Mouse (Mus musculus) spleen, postnatal 4 days (tissue): ENCODE data around the gene Ikzf2.

Experiments used
- DNase-seq, 2 experiments: peaks; one replicate each; pipeline ENCODE4 v3.0.0; 2022; ENCODE audit warnings: low spot score in 2 of 2

Gene Ikzf2

DNA sequence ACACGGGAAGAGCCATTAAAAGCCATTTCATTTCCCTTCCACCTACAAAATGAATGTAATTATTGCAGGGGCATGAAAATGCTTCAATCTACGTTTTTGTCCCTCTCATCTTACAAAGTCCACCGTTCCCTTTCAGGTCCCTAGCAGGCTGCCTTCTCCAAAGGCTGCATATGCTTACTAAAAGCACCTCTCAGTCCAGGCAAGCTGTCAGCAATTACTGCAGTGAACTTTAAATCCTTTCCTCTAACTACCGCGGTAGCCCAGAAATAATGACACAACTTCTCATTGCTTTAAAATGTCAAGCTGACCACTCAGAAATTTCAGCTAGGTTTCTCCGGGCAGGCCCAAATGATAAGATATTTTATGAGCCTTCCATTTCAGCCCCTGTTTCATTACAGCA is 95.2 kb downstream of the Ikzf2 start:
- DNase-seq = no peak

GRCm38 (mm10) chr1:69591328-69591801 is 95.7 kb downstream of the Ikzf2 start:
- no peak for DNase-seq

DNA sequence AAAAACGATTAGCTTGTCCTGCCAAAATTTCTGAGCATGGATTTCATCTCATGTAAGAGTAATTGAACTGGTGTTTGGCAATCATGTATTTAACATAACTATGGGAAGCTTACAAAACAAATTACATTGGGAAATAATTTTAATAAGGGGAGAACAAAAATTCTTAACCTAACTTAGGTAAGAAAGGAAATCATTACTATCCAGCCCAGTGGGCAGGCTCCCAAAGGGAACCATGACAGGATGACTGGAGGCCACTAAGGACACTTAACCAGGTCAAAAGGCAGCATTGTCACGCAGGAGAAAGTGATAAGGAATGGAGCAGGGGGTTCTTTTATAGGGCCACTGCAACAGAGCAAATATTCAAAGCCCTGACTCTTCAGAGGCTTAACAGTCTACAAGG is 101.5 kb downstream of the Ikzf2 start:
- no peak for DNase-seq

- DNase-seq = no peak
Observed at GRCm38 (mm10) chr1:69583932-69584659, 102.9 kb downstream of the Ikzf2 start.

DNA sequence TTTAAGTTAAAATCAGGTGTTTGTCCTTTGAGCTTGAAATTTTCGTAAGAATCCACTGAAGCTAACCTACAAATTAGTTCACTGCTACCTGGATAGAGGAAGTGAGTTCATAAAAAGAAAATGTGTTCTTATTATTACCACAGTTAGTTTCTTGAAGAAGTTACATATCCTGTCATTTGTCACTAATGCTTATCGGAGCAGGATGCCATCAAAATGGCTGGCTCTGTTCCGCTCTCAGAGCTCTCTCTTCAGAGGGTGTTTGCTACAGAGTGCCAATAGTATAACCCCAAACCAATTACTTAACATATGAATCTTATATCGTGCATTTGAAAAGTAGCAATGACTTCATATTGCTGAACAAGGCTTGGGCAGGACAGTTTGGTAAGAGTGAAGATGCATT is 108.1 kb downstream of the Ikzf2 start:
- DNase-seq = no peak

DNA sequence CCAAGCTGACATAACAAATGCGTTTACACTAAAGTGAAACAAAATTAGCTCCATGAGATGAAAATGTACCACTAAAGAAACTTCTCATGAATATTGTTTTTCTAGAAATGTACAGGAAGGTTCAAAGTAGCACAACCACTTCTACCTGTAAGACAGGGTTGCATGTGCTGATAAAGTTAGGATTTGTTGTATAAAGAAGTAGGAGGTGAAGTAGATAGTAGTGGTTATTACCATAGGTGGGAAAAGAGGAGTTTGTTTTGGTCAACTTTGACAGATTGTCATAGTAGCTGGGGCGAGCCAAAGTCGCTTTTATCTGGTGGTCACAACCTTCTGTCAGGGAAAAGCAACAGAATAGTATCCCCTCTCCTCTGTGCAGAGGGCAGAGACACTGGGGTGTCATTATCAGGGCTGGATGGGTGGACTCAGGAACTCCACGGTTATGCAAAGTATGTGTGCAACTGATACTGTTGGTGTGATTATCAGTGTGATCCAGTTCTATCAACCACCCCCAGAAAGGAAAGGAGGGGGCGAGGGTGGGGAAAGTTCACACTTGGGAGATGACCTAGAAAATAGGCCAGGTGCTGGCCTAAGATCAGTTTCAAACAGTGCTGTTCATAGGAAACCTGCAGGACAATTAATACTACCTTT is 127.5 kb downstream of the Ikzf2 start:
- DNase-seq = peak in 1 of 2 experiments; percentile 17

- no peak for DNase-seq
Observed at GRCm38 (mm10) chr1:69555636-69556151, 131.4 kb downstream of the Ikzf2 start.

GRCm38 (mm10) chr1:69549987-69550386 is 137.1 kb downstream of the Ikzf2 start:
- no peak for DNase-seq

- no peak for DNase-seq
Observed at GRCm38 (mm10) chr1:69545885-69546253, 141.2 kb downstream of the Ikzf2 start.

DNA sequence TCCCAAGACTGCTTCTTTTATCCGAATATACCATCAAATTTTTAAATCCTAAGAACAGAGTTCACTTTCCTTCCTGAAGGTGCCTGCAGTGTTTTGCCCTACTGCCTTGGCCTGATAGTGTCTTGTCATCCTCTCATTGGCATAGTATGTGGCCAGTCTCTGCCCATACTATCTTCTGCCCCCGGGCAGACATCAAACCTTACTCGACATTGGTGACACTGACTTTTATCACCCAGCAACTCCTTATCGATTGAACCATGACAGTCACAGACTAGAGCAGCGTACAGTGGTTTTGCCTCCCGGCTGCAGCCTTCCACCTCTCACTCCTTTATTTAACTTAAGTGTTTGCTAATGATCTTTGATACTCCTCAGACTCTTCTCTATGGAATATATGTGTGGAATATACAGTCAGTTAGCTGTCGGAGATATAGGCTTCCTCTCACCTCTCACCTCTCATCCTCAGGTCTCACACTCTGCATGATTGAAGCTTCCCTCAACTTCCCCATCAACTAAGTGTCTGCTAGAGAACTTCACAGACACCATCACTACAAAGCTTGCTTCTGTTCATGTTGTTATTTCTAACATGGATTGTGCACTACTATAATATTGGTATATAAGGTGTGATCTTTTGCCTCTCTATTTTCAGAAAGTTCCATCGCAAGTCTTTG is 141.7 kb downstream of the Ikzf2 start:
- no peak for DNase-seq

DNA sequence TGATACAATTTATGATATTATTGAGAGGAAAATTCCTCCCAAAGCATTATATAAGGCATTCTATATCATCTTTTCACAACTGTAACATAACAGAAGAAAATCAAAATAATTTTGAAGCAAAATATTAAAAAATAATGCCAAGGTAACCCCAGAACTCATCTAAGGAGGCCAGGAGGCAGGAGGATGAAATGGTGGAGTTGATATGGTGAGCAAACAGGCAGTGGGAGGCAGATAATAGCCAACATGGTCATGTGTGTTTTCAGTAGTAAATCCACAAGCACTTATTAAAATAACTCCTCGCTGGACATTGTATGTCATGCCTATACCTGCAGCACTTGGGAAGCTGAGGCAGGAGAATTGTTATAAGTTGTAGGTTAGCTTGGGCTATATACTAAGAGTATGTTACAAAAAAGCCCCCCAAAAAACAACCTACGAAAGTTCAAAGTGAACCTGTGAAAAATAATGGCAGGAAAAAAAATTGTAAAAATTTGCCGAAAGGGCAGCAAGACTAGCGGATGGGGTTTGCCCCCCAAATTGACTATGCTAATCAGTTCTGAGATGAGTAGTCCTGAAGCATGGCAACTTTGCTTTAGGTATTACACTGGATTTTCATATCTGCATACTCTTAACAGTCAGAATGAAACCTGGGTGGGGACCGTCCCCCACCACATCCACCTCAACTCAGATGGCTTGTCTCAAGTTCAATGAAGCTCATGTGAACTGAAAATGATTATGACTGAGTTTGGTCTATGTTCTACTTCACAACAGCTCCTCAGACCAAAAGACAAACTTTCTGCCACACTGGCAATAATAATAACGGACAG is 143.1 kb downstream of the Ikzf2 start:
- DNase-seq = no peak

GRCm38 (mm10) chr1:69542546-69542945 is 144.5 kb downstream of the Ikzf2 start:
- no peak for DNase-seq

DNA sequence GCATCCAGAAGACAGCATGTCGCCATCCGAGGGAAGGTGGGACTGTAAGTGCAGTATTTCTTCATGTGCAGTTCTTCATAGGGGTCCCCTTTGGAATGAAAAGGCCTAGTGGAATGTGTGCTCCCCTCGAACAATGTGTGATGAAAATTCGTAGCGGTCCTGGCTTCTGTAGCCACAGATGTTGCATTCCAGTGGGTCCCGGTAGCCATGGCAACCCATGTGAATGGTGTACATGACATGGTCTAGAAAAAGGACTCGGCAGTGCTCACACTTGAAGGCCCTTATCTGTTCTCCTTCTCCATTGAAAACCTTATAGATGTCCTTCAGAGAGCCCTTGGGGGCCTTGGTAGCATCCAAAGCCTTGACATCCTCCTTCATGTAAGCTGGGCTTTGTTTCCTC is 148.4 kb downstream of the Ikzf2 start:
- DNase-seq = no peak

DNA sequence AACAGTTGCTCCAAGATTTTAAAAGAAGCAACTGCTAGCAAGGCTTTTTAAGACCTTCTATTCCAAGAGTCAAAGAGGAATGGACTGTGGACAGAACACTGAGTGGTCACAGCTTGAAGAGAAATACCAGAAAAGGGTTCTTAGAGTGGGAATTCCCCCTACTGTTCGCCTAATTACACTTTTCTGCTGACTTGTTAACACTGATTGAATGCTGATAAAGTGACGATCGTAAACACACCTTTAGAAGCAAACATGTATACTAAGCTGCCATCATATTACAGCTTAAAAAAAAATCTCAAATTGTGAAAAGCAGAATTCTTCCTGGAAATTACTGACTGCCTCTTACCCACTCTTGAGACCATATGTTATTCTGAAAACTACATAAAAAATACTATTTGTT is 149.4 kb downstream of the Ikzf2 start:
- DNase-seq = no peak

DNA sequence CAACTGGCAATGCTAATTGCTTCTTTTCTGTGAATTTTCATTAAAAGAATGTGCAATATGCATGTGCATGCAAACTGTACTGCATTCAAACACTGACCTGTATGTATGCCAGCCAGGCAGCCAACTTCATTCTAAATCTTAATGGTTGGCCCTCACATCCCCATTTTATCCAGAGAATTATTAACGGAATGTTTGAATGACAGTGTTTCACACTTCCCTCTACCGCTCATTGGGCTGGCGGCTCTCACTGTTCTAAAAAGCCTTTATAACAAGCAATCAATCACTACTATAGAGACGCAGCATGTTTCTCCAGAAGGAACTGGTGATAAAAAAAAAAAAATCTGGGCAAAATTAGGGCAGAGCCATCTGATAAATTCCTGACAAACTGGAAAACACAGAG is 151.5 kb downstream of the Ikzf2 start:
- no peak for DNase-seq

DNA sequence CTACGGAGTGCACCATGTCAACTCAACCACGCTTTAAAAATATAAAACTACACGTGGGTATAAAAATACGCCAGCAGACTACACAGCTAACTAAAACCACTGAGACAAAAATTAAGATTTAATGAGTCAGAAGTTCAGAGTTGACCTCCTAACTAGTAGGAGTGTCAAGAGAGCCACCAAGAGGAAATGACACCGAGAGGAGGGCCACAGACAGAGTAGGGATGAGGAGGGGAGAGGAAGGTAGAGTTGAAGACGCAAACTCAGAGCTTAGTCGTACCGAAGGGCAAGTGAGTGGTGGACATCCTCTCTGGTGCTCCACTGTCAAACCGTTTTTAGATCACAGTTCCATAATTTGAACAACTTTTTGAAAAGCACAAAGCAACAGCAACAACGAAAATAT is 154.0 kb downstream of the Ikzf2 start:
- DNase-seq = no peak

DNA sequence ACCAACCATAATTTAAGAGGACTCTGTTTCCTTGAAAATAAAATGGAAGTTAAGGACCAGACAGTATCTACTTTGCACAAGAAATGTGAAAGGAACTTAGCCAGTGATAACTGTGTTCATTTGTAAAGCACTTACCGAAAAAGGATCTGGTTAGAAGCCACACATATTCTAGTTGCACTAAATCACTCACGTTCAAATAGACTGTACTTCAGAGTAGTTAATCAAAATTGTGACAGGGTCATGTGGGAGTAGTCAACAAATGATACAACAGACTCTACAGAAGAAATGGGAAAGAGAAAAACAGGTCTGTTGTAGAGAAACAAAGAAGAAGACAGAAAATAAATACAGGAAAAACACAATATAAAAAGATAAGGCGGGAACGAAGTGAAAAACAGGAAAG is 158.3 kb downstream of the Ikzf2 start:
- no peak for DNase-seq

DNA sequence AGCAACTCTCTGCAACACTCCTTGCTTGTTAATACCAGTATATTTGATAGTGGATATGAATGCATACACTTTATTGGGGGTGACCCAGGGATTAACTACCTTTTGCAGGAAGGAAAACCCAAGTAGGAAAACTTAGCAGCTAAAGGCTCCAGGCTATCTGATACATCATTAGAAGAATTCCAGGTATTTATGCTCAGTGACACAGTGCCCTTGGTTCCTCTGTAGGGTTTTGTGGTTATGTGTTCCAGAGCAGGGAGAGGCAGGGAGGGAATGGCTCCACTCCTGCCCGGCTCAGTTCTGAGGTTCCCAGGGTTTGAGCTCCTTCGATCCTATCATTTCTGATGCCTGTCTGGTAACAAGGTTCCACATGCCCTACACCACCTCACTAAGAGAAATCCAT is 165.4 kb downstream of the Ikzf2 start:
- no peak for DNase-seq

- DNase-seq = no peak
Observed at GRCm38 (mm10) chr1:69519356-69519755, 167.7 kb downstream of the Ikzf2 start.

DNA sequence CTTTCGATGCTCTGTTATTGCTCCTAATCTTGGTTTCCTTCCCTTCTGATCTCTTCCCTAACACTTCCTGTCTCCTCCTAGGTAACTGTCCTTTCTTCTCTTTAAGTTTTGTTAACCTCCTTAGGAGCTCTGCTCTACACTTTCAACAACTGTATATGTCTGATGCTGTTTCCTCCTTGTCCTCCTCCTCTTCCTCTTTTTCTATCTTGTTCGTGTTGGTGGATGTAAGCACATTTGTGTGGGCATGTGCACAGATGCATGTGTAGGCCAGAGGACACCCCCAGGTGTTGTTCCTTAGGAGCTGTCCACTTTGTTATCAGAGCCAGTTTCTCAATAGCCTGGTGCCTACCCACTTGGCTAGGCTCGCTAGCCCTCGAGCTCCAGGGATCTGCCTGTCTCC is 169.0 kb downstream of the Ikzf2 start:
- DNase-seq = no peak

DNA sequence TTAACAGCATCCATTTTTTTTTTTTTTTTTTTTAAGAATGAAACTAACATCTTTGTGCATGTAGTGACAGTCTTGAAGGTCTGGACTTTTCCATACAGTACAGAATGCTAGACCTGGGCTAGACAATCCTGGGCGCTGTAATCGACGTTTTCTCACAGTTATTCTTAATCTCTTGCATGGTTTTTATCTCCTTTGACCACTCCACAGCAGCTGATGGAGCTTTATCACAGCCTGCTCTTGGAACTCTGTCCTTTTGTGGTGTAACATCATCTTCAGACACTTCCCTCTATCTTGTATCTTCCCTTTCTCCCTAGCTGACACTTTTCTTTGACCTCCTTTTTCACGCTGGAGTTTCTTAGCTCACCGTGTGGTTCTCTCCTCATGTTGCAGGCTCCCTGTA is 170.9 kb downstream of the Ikzf2 start:
- no peak for DNase-seq
